Mouse (Mus musculus) left cerebral cortex, postnatal 25 days (tissue): ENCODE measurements at regions not wholly inside any gene's neighbourhood (a gene's known extent, or its start where the extent isn't known, plus 50 kb on each side); places are given as distances from the start of the nearest gene placed in this dataset.

Source experiments
- DNase-seq, 2 experiments: peaks; one replicate each; pipeline ENCODE4 v3.0.0; 2022; ENCODE audit warnings: low spot score in 2 of 2, mixed read lengths in 1 of 2
- intact Hi-C: fragments of 180-260 bp; cut with DNase I; formaldehyde crosslinking; loops from one replicate; pipeline ENCODE4 v1.15.1; 2025

- intact Hi-C loops = no loop called here
- peak; percentile 18 to 75 for DNase-seq
Measured at GRCm38 (mm10) chr8:58998081-58998480, 85.6 kb upstream of the Galntl6 start.
